Mouse (Mus musculus) liver, adult (tissue): ENCODE results near the gene Fezf1.

Experiments
- GATA4 ChIP-seq: IDR thresholded peaks from 2 replicates; pipeline ENCODE4 v1.6.1; 2014; ENCODE audit warnings: mild to moderate bottlenecking, low read length; ENCODE audit not compliant: insufficient replicate concordance

Fezf1 gene

DNA sequence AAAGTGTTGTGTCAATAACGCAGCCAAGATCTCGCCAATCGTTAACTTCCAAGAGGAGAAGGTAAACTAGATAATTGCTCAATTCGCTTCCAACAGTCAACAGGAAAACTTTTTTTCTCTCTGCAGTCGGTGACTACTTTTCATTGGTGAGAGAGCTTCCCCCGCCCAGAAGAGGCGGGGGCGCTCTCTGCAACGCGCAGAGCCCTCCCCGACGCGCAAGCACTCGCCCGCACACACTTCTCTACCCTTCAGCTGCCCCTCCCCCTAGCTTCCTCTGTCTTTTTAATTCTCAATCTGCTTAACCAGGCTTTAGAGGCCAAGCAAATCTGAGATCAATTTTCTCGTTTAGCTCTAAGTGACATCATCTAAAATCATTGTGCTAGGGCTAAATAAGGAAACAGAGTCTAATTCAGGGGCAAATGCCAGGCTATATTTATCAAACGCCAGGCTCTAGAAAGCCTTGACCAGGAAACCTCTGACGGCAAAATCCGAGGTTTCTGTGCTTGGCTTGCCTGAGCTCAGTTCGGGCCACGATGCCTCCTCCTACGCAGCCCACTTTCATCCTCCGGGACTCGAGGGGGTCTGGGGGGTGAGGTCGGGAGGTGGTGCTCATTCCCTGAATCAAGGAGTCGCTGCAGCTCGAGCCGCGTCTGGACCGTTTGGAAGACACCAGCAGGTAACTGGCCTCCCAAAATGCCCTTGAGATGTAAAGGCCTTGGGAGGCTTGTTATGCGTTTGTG, at the start of gene Fezf1:
Gene Fezf1 (minus strand): TSS at position 50 of the 740 bp plus-strand sequence.
- TF ChIP-seq GATA4, result no peak

DNA sequence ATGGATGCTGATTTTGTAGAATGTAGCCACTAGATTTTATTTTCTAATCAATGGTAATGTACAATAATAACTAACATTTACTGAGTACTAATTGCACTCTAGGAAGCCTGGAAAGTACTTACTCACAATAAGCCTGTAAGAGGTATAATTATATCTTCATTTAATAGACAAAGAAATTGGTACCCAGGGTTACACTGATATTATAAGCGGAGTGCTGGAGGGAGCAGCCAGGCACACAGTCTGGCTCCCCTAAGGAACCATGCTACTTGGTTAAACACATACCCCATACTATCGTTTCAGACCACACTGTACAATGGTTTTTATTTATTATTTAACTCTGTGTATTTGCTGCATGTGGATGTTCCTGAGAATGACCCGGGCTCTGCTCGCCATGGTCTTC, 46.5 kb upstream of the Fezf1 start:
- TF ChIP-seq GATA4, result no peak

- no peak for TF ChIP-seq GATA4
Observed at GRCm38 (mm10) chr6:23288752-23289151, 40.6 kb upstream of the Fezf1 start.

DNA sequence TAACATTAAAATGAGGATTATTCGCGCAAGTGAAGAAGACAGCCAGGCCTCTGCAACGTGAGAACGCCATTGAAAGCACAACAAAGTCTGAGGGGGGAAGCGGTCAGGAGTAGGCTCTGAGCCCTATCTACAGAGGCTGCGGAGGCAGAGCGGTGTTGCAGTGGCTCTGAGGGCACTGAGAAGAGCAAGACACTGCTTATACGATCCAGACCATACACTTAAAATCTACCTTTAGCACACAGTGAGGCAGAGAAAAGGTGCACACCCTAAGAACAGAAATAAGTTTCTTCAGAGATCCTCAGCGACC, 33.3 kb upstream of the Fezf1 start:
- no peak for TF ChIP-seq GATA4

- no peak for TF ChIP-seq GATA4
Observed at GRCm38 (mm10) chr6:23280811-23281513, 32.8 kb upstream of the Fezf1 start.

GRCm38 (mm10) chr6:23273483-23273882, 25.3 kb upstream of the Fezf1 start:
- no peak for TF ChIP-seq GATA4

DNA sequence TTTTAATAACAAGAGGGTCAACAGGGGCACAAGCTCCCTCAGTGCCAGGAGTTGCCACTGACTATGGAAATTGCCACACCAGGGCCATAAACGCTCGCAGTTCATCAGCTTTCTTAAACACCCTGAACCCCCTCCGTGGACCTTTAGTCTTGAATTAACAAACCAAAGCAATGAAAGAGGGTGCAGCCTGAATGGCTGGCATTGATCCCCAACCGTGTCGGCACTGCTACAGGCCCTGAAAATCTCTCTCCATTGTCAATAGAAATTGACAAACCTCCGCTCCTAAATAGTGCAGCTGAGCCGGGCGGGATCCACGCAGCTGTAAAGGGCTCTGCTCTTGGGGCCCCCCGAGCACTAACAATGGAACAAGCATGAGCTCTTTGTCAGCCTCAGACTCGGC, 24.8 kb upstream of the Fezf1 start:
- TF ChIP-seq GATA4, result no peak

DNA sequence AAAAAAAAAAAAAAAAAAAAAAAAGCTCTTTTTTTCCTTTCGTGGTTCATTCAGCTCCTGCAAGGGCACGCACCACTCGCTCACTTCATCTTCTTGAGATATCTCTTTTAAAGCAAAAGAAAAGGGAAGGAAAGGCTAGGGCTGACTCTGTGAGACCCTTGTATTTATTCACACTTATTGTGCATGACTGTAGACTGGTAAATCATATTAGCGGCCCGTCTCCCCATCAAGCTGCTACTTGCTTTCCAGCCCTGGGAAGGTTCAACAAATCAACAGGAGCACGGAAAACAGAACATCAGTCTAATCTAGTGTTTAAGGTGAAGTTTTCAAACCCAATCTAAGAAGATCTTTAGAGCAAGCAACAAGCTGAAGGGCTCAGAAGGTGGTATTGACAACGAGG, 24.4 kb upstream of the Fezf1 start:
- TF ChIP-seq GATA4, result no peak

DNA sequence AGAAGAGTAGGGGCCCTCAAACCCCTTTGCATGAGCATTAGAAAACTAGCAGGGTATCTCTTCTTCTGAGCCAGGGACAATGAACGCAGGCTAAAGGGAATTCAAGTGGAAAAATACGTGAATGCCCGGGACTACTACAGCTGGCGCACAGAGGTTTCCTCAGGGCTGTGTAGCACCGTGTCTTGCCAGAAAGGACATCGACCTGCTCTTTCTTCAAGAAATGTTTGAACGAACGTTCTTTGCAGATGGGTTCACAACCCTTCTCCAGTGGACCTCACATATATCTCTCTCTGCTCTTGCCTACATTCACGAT, 12.5 kb upstream of the Fezf1 start:
- no peak for TF ChIP-seq GATA4

DNA sequence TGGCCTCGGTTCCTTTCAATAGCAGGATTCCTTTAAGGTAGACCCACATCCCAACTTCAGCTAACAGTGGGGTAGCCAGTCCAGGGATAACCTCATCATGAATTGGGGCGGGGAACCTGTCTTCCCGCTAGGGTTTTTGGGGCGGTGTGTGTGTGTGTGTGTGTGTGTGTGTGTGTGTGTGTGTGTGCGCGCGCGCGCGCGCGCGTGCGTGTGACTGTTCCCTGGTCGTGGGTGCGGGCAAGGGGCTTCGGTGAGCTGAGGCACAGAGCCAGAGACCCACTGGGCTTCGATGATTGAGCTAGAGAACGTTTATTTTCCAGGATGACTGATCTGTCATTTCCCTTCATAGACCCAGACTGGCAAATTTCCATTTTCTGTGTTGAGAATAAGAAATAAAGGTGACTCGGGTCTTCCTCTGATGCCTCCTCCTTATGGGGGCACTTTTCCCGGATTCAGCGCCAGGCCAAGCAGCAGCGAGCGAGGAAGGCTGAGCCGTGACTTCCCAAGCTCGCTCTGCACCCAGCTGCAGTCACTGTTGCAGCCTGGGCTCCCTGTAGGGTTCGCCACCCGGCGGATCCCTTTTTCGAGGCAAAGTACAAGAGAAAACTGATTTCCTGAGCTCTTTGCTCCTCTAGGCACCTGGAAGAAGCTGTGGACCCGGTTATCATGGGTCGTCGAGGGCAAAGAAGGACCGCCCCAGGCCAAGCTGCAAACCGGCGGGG, 12.0 kb upstream of the Fezf1 start:
- no peak for TF ChIP-seq GATA4

GRCm38 (mm10) chr6:23257981-23258380, 9.8 kb upstream of the Fezf1 start:
- no peak for TF ChIP-seq GATA4

GRCm38 (mm10) chr6:23255161-23255560, 7.0 kb upstream of the Fezf1 start:
- no peak for TF ChIP-seq GATA4

DNA sequence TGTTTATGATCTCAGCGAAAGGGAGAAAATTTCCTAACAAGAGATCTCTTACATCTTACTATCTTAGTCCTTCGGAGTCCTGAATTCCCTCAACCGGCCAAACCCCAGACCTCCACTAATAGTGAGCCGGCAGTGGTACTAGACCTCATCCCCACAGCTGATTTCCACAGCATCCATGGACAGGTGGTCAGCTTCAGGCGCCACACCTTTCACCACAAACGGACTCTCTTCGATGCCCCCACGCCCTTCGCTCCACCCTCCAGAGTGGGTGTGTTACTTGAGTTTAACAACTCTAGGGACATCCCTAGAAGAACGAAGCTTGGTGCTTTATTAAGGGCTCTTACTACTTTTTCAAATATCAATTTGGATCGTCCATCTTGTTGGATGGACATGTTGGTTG, 6.5 kb upstream of the Fezf1 start:
- TF ChIP-seq GATA4, result no peak

DNA sequence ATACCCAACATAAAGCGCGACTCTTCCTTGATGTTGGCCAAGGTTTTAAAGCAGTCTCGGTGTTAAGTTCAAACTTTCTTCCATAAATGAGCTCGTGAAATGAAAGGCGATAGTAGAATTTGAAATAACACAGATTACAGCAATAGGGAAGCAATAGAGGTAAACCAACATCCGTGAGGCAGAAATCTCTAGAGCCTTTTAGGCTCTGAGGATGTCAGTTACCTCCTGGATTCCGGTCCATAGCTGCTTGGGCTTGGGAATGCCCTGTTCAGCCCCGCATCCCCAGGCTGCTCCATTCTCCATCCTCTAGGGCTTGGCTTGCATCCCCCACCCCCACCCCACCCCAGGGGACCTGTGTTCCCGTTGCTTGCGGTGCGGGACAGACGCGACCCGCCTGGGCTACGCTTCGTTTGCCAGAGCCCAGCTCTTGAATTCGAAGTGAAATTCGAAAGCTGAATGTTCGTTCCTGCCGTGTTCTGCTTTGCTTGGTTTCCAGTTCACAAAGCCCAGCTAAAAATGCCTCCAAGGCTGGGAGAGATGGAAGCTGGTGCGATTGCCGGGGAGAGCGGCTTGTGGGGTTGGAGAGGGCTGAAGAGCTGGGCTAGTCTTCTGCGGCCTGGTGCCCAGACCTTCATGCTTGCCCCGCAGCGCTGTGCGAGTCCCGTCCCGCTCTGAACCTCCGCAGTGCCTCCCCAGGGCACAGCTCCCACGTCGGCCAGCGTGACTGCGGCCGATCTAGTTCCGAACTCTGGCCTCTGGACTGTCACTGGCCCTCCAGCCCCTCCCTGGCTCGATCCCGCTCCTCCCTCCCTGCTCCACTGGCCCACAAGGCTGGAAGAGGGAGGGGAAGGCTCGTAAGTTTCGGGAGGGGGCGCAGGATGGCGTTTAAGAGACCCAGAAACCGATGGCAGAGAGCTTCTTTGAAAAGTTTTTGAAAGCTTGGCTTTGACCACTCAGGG, 5.5 kb upstream of the Fezf1 start:
- TF ChIP-seq GATA4, result no peak
